Mouse (Mus musculus): ENCODE measurements around the gene Plcxd2. TPM values are rescaled to one million over a fixed set of nuclear protein-coding genes. Genes with fewer than 3 reads are reported as not detected.

Gene Plcxd2
- total RNA-seq, 2 experiments from 2014 or later: 91.5 to 91.9 TPM

Other genes starting within 250 kb of the Plcxd2 start
- gene Phldb2, start 56.6 kb downstream of the Plcxd2 start, total RNA-seq (2021): 1 to 10 TPM; 8.0 to 8.2 TPM
- not detected for gene Cd96, start 110.0 kb upstream of the Plcxd2 start, total RNA-seq (2021)
- 10 to 100 TPM; 13.5 to 14.3 TPM for gene Gm4737, start 144.9 kb upstream of the Plcxd2 start, total RNA-seq (2021)

All from left cerebral cortex, postnatal 25 days (tissue).